Mouse (Mus musculus) ovary, postnatal 36 days (tissue): ENCODE results near the gene Thumpd1.

ENCODE experiments used
- DNase-seq: peaks from one replicate; pipeline ENCODE4 v3.0.0; 2022; ENCODE audit warnings: low spot score, mixed read lengths

Gene Thumpd1

DNA sequence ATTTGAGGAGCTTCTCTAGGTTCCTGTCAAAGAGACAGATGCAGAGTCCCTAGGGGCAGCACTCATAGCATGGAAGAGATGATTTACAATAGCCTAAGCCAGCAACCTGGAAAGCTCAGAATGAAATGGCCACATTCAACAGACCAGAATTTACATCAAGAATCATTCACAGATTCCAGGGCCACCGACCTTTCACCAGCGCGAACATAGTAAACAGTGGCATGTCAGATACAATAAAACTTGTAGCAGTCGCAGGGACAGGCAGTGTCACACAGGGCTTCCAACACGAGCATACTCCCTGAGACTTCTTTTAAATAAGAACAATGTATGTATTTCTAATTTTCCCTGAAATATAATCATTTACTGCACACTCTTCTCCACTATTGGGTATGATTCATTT is 50.2 kb downstream of the Thumpd1 start:
- DNase-seq: no peak

DNA sequence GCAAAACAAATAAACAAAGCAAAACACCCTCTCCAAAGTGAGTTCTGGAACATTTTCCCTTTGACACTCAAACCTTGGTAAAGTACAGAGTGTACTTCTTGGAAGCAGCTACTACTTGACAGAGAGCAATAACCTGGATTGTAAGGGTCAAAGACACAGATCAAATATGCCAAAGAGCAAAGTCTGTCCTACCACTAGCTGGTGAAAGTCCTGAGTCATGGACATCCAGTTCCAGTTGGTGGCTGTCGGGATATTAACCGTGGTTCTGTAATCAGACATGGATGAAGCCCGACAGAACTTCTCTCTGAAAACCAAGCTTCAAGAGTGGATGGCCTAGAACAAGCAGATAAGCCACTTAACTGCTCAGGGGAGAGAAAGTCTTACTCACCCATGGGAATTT is 52.7 kb downstream of the Thumpd1 start:
- no peak for DNase-seq
